Mouse (Mus musculus): ENCODE results near the gene Krt42.
"Not testable (repeated sequence)": the region's sequence is repeated elsewhere in the genome, so short reads cannot be mapped to it uniquely, and the experiment has no call there.

The Krt42 gene

DNA sequence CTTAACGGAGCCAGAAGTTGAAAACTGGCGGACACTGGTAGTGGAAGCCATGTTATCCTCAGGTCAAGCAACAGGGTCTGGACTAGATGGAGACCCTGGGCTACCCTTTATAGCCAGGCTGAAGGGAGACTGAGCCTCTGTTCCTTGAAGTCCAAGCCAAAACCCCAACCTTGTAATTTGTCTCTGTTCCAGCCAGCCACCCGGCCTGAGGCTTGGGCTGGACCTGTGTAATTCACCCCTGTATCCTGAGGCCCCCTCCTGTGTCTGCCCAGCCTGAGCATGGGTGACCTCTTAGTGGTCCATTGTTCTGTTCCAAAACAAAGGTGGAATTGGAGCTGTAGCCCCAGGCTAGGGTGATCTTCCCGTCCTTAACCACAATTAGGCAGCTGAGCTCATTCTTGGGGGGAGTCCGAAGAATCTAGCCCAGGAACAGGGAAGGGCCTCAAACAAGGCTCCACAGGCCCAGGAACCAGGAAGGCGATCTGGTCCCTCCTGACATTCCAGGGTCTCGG, at the start of gene Krt42:
Gene Krt42 (minus strand): TSS at position 51 of the 512 bp plus-strand sequence.
- DNase-seq = no peak

DNA sequence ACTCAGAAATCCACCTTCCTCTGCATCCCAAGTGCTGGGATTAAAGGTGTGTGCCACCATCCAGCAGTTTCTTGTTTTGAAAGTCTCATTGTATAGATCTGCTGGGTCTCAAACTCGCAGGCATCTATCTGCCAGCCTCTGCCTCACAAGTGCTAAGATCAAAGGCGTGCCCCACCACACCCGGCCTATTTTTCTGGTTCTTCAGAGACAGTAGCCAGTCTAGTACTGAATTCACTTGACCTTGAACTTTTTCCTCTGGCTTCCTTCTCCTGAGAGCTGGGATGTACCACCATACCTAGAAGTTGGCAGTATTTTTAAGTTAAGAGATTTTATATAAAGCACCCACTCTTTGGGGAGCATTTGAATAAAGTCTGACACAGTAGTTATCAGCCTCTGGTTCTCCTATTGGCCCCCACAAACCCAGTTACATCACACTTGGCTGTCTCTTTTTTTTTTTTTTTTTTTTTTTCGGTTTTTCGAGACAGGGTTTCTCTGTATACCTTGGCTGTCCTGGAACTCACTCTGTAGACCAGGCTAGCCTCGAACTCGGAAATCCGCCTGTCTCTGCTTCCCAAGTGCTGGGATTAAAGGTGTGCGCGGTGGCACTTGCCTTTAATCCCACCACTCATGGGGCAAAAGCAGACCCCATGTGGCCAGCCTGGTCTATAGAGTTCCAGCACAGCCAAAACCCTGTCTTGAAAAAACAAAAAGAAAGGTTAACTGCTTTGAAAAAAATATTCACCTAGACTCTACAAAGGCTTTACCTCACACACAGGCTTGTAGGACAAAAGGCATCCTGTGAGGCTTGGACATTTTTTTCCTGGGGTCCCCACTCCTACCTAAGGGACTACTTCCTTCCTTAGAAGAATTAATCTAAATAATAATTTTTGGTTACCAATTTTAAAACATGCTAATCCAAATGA, 49.1 kb upstream of the Krt42 start:
- peak in 1 of 2 experiments; percentile 32 for DNase-seq

DNA sequence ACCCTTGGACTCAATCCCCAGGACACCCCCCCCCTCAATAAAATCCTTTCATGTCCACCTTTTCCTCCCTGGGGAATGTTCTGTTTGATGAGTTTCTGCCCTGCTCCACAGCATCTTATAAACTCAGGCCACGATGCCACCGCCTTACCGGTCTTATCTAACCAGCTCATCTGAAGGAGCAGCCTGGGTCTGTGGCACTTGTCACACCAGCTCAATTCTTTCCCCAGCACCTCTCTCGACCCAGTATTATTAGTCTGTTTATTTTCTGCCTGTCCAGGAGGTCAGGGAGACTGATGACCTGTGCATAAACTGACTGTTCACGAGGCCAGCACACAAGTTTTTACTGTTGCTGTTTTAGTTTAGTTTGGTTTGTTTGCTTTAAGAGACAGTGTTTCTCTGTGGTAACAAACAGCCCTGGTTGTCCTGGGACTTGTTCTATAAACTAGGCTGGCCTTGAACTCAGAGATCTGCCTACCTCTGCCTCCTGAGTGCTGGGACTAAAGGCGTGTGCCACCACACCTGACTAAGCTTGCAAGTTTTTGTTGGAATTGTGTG, 48.2 kb upstream of the Krt42 start:
- no peak for DNase-seq

- DNase-seq = no peak
These were observed 45.8 kb upstream of the Krt42 start for GRCm38 (mm10) chr11:100315439-100315838.

- no peak for DNase-seq
These were observed 43.8 kb upstream of the Krt42 start for GRCm38 (mm10) chr11:100313424-100313823.

DNA sequence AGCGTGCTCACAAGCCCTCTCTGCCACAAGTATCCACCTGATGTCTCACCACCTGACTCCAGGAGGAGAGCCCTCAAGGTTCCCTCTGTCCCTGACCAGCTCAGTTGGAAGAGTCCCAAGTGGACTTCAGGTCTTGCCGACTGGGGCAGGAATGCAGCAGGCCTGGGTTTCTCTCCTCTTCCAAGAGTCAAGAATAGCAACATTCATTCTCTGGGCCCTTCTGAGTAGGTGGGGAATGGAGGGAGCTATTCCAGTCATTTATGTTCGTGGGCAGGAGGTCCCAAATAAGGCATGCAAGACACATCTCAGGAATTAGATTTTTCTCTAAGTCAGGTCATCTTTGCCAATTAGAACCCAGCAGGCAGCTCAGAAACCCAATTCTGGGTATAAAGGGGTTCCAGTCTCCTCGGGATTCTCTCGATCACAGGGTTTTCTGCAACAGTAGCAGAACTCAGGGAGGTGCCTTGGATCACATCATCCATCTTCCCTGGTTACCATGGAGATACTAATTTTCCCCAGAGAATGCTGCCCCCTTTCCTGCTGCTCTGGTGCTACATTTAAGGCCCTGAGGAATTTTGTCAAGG, 42.5 kb upstream of the Krt42 start:
- no peak for DNase-seq

DNA sequence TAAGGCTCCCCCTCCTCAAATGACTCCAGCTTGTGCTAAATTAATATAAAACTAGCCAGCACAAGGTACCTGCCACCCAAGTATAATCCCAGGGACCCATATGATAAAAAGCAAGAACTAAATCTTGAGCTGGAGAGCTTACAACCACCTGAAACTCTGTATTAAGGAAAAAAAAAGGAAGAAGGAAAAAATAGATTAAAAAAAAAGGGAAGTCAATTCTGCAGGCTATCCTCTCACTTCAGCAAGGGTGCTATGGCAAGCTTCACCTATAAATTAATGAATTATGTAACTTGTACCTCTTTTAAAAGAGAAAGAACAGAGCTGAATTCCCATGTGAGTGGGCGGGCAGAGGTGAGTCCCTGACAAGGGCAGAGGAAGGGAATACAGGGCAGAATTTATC, 42.0 kb upstream of the Krt42 start:
- DNase-seq = no peak

GRCm38 (mm10) chr11:100308672-100309071, 39.0 kb upstream of the Krt42 start:
- not testable (repeated sequence) for DNase-seq

GRCm38 (mm10) chr11:100307900-100308299, 38.2 kb upstream of the Krt42 start:
- no peak for DNase-seq

DNA sequence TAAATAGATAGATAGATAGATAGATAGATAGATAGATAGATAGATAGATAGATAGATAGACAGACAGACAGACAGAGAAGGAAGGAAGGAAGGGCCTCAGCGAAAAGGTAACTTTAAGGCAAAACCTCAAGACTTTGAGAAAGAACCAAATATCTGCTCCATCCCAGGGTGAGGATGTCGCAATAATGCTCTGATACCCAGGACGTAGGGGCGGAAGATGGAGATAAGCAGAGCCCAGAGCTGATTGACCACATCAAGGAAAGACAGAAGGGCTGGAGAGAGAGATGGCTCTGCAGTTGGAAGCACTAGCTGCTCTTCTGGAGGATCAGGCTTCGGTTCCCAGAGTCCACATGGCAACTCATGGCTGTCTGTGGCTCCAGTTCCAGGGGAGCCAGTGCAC, 31.6 kb upstream of the Krt42 start:
- no peak for DNase-seq

DNA sequence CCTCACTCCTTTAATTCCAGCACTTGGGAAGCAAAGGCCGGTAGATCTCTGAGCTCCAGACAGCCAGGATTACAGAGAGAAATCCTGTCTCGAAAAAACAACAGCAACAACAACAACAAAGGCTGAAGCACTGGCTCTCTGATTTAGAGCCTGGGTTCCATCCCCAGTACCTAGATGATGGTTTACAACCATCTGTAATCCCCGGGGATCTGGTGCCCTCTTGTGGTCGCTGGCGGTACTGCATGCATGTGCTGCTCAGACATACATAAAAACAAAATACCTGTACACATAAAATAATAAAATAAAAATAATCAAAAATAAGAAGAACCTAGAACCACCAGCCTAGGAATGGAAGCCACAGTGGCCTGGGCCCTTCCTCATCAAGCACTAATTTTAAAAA, 30.6 kb upstream of the Krt42 start:
- DNase-seq = peak in 1 of 2 experiments; percentile 29

- DNase-seq = peak; percentile 41
These were observed 28.8 kb upstream of the Krt42 start for GRCm38 (mm10) chr11:100298274-100299036.

DNA sequence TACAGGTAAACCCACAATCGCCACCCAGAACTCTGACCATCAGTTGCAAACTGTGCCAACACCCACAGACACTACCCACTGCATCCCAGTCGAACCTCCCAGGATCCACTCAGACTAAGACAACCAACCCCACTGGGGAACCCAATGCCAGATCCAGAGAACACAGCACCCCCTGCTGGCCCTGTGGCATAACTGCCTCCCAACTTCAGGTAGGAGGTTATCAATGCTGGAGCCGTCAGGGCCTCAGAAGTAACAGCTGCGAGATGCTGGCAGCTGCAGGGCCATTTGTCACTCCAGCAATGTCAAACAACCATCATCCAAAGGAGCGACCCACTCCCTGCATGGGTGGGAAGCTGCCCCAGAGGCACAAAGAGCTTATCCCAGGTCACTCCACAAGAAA, 28.1 kb upstream of the Krt42 start:
- no peak for DNase-seq

- peak; percentile 34 to 44 for DNase-seq
These were observed 25.6 kb upstream of the Krt42 start for GRCm38 (mm10) chr11:100295308-100295707.

GRCm38 (mm10) chr11:100292884-100293283, 23.2 kb upstream of the Krt42 start:
- DNase-seq = no peak

DNA sequence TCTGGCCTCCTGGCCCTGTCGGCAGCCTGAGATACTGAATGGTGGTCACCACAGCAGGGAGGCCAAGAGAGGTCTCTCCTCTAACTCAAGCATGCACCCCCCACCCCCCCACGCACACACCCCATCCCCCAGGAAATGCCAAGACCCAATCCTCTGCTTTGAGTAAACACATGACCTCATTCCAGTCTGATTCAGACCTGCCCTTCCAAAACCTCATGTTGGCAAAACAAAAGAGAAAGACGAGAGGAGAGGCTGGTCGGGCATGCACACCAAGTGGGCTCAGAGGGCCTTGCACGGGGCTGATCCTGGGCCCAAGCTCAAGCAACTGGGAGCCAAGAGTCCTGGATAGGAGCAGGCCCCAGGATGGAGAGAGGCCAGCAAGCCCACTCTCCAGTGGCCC, 20.6 kb upstream of the Krt42 start:
- DNase-seq = no peak

- no peak for DNase-seq
These were observed 19.3 kb upstream of the Krt42 start for GRCm38 (mm10) chr11:100288942-100289341.

DNA sequence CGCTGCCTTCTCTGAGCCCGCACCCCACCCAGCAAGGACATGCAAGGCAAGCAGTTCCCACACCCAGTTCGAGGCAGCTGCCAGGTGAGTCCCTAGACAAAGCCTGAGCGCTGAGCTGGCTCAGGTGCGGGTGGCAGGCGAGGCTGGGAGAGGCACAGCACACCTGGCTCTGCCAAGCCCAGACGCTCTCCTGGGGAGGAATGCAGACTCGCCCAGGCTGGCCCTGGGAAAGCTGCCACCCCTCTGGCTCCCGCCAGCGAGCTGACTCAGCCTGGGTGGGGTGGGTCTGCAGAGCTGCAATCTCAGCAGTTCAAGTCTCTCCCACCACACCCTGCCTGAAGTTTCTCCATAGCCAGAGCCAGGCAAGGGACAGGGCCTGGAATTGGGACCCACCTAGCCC, 17.4 kb upstream of the Krt42 start:
- no peak for DNase-seq

- DNase-seq = no peak
These were observed 15.3 kb upstream of the Krt42 start for GRCm38 (mm10) chr11:100284988-100285387.

- peak; percentile 23 to 36 for DNase-seq
These were observed 12.9 kb upstream of the Krt42 start for GRCm38 (mm10) chr11:100282549-100282948.

DNA sequence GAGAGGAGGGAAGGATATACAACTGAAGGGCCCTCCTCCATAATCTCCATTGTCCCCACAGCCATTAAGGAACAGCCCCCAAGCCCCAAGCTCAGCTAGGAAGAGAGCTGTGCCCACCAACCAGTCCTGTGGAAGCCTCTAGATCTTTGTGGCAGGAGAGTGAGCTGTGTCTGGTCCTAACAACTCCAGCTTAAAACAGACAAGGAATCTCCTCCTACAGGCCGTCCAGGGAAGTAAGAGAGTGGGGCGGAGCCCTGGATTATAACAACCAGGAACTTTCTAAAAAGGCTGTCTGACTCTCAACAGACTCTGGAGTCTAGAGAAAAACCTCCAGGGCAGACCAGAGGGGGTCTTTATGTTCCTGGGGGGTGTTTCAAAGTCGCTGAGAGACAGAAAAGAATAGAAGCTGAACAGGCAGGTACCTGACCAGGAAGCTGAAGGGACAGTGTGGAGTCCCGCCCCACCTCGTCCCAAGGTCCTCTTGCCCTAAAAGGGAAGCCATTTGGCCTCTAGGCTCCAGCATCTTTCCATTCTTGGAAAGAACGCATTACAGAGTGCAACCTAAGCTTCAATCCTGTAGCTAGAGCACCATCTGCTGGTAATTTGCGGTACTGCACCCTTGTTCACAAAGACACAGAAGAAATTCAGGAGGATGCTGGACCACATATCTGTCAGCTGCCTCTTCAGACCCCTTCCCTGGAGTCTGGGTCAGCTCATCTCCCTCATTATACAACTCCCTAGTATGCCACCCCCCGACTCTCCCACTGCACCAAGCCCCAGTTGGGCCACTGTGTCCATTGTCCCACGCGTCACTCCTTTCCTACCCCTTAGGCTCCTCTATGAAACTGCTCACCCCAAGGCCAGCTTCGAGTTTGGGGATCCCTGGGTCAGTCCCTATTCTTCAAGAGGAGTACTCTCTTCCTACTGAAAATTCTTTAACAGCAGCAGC, 12.2 kb upstream of the Krt42 start:
- DNase-seq = peak in 1 of 2 experiments; percentile 29

- no peak for DNase-seq
These were observed 9.1 kb upstream of the Krt42 start for GRCm38 (mm10) chr11:100278759-100279158.
